Mouse (Mus musculus) ES-Bruce4 (cell line): ENCODE measurements around the gene Spata16. TPM values are rescaled to one million over a fixed set of nuclear protein-coding genes. Genes with fewer than 3 reads are reported as not detected.

Experiments
- H3K27ac ChIP-seq: 2 replicates; pipeline ENCODE4 v1.5.1; 2012; ENCODE audit warnings: low read length, inconsistent platforms; ENCODE audit not compliant: insufficient read depth
- H3K27me3 ChIP-seq: 2 replicates; pipeline ENCODE4 v1.6.1; 2012; ENCODE audit warnings: mild to moderate bottlenecking, low read length, inconsistent platforms; ENCODE audit not compliant: control insufficient read depth, poor library complexity, insufficient read depth, severe bottlenecking
- H3K36me3 ChIP-seq: 2 replicates; pipeline ENCODE4 v1.6.1; 2012; ENCODE audit warnings: inconsistent platforms, mild to moderate bottlenecking, low read length, moderate library complexity; ENCODE audit not compliant: control insufficient read depth, poor library complexity, insufficient read depth, severe bottlenecking
- H3K4me1 ChIP-seq: one replicate; pipeline ENCODE4 v1.8.1; 2011; ENCODE audit warnings: low read length; ENCODE audit not compliant: control insufficient read depth, insufficient read depth
- H3K4me3 ChIP-seq: 2 replicates; pipeline ENCODE4 v1.5.1; 2011; ENCODE audit warnings: low read depth, mild to moderate bottlenecking, low read length
- H3K9ac ChIP-seq: 2 replicates; pipeline ENCODE4 v1.6.1; 2012; ENCODE audit warnings: low read depth, mild to moderate bottlenecking, inconsistent platforms; ENCODE audit not compliant: poor library complexity, severe bottlenecking
- H3K9me3 ChIP-seq: replicated peaks from 2 replicates; pipeline ENCODE4 v1.6.1; 2012; ENCODE audit warnings: mild to moderate bottlenecking, low read length, inconsistent platforms; ENCODE audit not compliant: control insufficient read depth, poor library complexity, insufficient read depth, severe bottlenecking
- CTCF ChIP-seq: IDR thresholded peaks from one replicate; pipeline ENCODE4 v1.8.1; 2011; ENCODE audit warnings: low read depth, low read length
- EP300 ChIP-seq: IDR thresholded peaks from 2 replicates; pipeline ENCODE4 v1.6.1; 2011; ENCODE audit warnings: low read depth, low read length; ENCODE audit not compliant: insufficient read depth
- POLR2A ChIP-seq: IDR thresholded peaks from one replicate; pipeline ENCODE4 v1.8.1; 2011; ENCODE audit warnings: low read length; ENCODE audit not compliant: insufficient read depth
- polyA plus RNA-seq: library from polyadenylated mRNA; stranded (reverse); fragments of >200 nt; gene quantifications from 2 replicates; pipeline ENCODE4 v1.2.4, GENCODE M21; 2011; ENCODE audit warnings: low read depth; ENCODE audit not compliant: missing spikeins, insufficient read depth, insufficient read length

The Spata16 gene
- polyA plus RNA-seq, 1 experiment: not detected

GRCm38 (mm10) chr3:26877291-26877690, 239.9 kb downstream of the Spata16 start:
- no peak overlapping the region for H3K4me3 ChIP-seq
- no peaks in the 10 kb centered on the region for H3K4me1 ChIP-seq
- no peaks in the 10 kb centered on the region for H3K9me3 ChIP-seq
- no peak overlapping the region for H3K9ac ChIP-seq
- no peak for TF ChIP-seq EP300
- H3K27ac ChIP-seq: no peak overlapping the region
- no peaks in the 10 kb centered on the region for H3K27me3 ChIP-seq
- H3K36me3 ChIP-seq: no peaks in the 10 kb centered on the region

GRCm38 (mm10) chr3:26916607-26917006, 279.2 kb downstream of the Spata16 start:
- no peaks in the 10 kb centered on the region for H3K9me3 ChIP-seq
- no peaks in the 10 kb centered on the region for H3K27me3 ChIP-seq
- no peak overlapping the region for H3K4me3 ChIP-seq
- H3K27ac ChIP-seq: no peak overlapping the region
- H3K9ac ChIP-seq: no peak overlapping the region
- TF ChIP-seq CTCF: no peak
- TF ChIP-seq POLR2A: no peak
- no peak for TF ChIP-seq EP300
- no peaks in the 10 kb centered on the region for H3K36me3 ChIP-seq
- H3K4me1 ChIP-seq: no peaks in the 10 kb centered on the region

- H3K9me3 ChIP-seq: peaks cover 16% of the 10 kb centered on the region
These were observed 283.6 kb downstream of the Spata16 start for GRCm38 (mm10) chr3:26920986-26921385.

GRCm38 (mm10) chr3:26921576-26921975, 284.2 kb downstream of the Spata16 start:
- Histone ChIP-seq H3K4me1 (no peaks in the 10 kb centered on the region), H3K4me3 (no peak overlapping the region), H3K27me3 (no peaks in the 10 kb centered on the region), H3K36me3 (no peaks in the 10 kb centered on the region), H3K9me3 (peaks cover 16% of the 10 kb centered on the region), H3K9ac (no peak overlapping the region), H3K27ac (no peak overlapping the region)
- TF ChIP-seq POLR2A (no peak), CTCF (no peak), EP300 (no peak)

More at GRCm38 (mm10) chr3:26920986-26921385, 283.6 kb downstream of the Spata16 start:
- Histone ChIP-seq H3K36me3 (no peaks in the 10 kb centered on the region), H3K27ac (no peak overlapping the region; the same call in 1 of the 2 replicates), H3K27me3 (no peaks in the 10 kb centered on the region), H3K9ac (no peak overlapping the region), H3K4me1 (no peaks in the 10 kb centered on the region), H3K4me3 (no peak overlapping the region)
- TF ChIP-seq CTCF (no peak), POLR2A (no peak)

- Histone ChIP-seq H3K27ac (no peak overlapping the region), H3K27me3 (no peaks in the 10 kb centered on the region), H3K9me3 (peaks cover 16% of the 10 kb centered on the region), H3K4me3 (no peak overlapping the region), H3K9ac (no peak overlapping the region), H3K4me1 (no peaks in the 10 kb centered on the region), H3K36me3 (no peaks in the 10 kb centered on the region)
- TF ChIP-seq CTCF (no peak), EP300 (no peak), POLR2A (no peak)
These were observed 286.0 kb downstream of the Spata16 start for GRCm38 (mm10) chr3:26923391-26923790.

GRCm38 (mm10) chr3:26924212-26924611, 286.8 kb downstream of the Spata16 start:
- H3K4me3 ChIP-seq: no peak overlapping the region
- TF ChIP-seq CTCF: no peak

More at GRCm38 (mm10) chr3:26924212-26924611, 286.8 kb downstream of the Spata16 start:
- Histone ChIP-seq H3K4me1 (no peaks in the 10 kb centered on the region), H3K36me3 (no peaks in the 10 kb centered on the region), H3K9me3 (peaks cover 16% of the 10 kb centered on the region), H3K27ac (no peak overlapping the region), H3K9ac (no peak overlapping the region), H3K27me3 (no peaks in the 10 kb centered on the region)
